Mouse (Mus musculus): Measurements from ENCODE around the gene Tubb4a. TPM values are rescaled to one million over a fixed set of nuclear protein-coding genes. Genes with fewer than 3 reads are reported as not detected.

Tubb4a gene
- polyA plus RNA-seq, 1 experiment from 2014 or later = 0.55 TPM

DNA sequence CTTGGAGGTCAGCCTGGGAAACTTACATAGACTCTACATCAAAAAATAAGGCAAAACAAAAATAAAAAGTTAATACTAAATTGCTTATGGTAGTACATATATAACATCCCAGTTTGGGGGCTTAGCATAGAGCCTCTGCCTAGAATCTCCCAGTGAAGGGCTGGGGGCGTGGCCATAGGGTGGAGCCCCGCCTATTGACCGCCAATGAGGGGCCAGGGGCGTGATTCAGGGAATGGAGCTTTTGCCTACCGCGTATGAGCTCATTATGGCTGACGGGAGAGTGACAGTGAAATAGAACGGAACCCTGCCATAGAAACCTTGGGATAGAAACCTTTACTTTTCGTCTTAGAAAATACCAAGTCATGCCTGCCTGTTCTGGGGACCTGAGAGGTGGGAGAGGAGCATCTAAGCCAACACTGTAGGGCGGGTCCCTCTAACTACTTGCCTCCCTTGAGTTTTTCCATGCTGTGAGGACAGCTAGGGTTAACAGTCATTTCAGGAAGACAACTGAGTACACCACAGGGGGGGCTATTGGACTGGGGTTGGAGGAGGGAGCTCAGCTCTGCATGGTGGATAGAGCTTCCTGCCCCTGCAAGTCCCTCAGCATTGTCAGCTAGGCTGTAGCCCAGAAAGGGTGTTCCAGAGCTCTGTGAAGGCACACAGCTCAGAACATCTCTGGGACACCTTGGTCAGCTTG is 12.2 kb upstream of the Tubb4a start:
- no peaks in the 10 kb centered on the region for H3K9me3 ChIP-seq (replicated peaks)
- no peak overlapping the region; the same call in 1 of the 2 replicates for H3K4me3 ChIP-seq (replicated peaks)
- H3K27me3 ChIP-seq = peaks cover 12% of the 10 kb centered on the region
- peak; percentile 68 for ATAC-seq (ENCODE audit: low read depth)
- WGBS (ENCODE audit: insufficient replicate concordance) = 5% methylated on average over 10 of the region's 10 CpGs
- peaks cover 24% of the 10 kb centered on the region for H3K4me1 ChIP-seq (replicated peaks)
- DNase-seq = peak; percentile 65
- no peak overlapping the region for H3K27ac ChIP-seq
- H3K4me2 ChIP-seq = peak overlapping the region; percentile 37
- no peak overlapping the region for H3K9ac ChIP-seq
- no peaks in the 10 kb centered on the region for H3K36me3 ChIP-seq

DNA sequence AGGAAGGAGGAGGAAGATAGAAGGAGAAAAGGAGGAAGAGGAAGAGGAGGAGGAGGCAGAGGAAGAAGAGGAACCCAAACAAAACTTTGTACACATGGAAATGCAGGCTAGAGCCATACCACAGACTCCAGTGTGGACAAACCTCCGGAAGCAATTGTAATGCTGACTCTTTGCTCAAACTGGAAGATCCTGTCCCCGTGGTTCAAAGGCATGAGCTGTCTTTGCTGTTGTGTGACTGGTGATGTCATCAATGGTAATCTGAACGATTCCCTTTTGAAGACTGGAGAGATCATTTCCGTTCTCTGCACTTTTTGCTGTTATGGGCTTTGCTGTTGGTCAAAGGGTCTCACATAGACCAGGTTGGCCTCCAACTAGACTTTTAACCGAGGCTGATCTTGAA is 10.7 kb upstream of the Tubb4a start:
- Histone ChIP-seq H3K27me3 (no peaks in the 10 kb centered on the region; the same call in 1 of the 2 replicates), H3K9me3 (replicated peaks) (no peaks in the 10 kb centered on the region), H3K27ac (no peak overlapping the region), H3K9ac (no peak overlapping the region), H3K4me2 (no peak overlapping the region), H3K4me3 (replicated peaks) (no peak overlapping the region), H3K36me3 (no peaks in the 10 kb centered on the region), H3K4me1 (replicated peaks) (peaks cover 18% of the 10 kb centered on the region)
- no peak for ATAC-seq (ENCODE audit: low read depth)
- no peak for DNase-seq
- 54% methylated on average over 5 of the region's 5 CpGs for WGBS (ENCODE audit: insufficient replicate concordance)

DNA sequence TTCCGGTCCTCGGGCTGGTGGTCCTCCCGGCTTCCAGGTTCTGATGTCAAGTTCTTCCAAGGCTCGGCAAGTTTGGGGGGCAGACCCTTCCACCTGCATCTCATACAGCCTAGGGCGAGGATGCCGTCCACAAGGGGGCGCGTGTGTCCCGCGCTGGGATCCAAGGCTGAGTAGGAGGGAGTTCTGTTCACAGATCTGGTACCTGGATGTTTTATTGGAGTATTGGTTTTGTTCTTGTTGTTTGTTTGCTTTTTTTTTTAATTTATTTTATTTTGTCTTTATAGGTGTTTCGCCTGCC is 9.0 kb upstream of the Tubb4a start:
- DNase-seq (peak; percentile 63), ATAC-seq (ENCODE audit: low read depth) (peak; percentile 71)
- WGBS (ENCODE audit: insufficient replicate concordance) = 0% methylated on average over 11 of the region's 11 CpGs
- Histone ChIP-seq H3K4me2 (peak overlapping the region; percentile 36), H3K27ac (no peak overlapping the region), H3K36me3 (no peaks in the 10 kb centered on the region), H3K4me3 (replicated peaks) (peak overlapping the region; percentile 12; the same call in 1 of the 2 replicates), H3K9ac (no peak overlapping the region), H3K9me3 (replicated peaks) (no peaks in the 10 kb centered on the region), H3K27me3 (no peaks in the 10 kb centered on the region), H3K4me1 (replicated peaks) (peaks cover 18% of the 10 kb centered on the region)

GRCm38 (mm10) chr17:57095855-57096622 is 8.5 kb upstream of the Tubb4a start:
- peaks cover 18% of the 10 kb centered on the region for H3K4me1 ChIP-seq (replicated peaks)
- no peak overlapping the region for H3K9ac ChIP-seq
- peak; percentile 61 for ATAC-seq (ENCODE audit: low read depth)
- H3K36me3 ChIP-seq = no peaks in the 10 kb centered on the region
- H3K4me3 ChIP-seq (replicated peaks) = peak overlapping the region; percentile 12; the same call in 1 of the 2 replicates
- peak overlapping the region; percentile 36 for H3K4me2 ChIP-seq
- DNase-seq = peak; percentile 31
- WGBS (ENCODE audit: insufficient replicate concordance) = 4% methylated on average over 18 of the region's 19 CpGs
- H3K27me3 ChIP-seq = no peaks in the 10 kb centered on the region
- H3K27ac ChIP-seq = no peak overlapping the region
- no peaks in the 10 kb centered on the region for H3K9me3 ChIP-seq (replicated peaks)

- DNase-seq (no peak), ATAC-seq (ENCODE audit: low read depth) (peak; percentile 40)
- Histone ChIP-seq H3K27me3 (peaks cover 6% of the 10 kb centered on the region), H3K36me3 (no peaks in the 10 kb centered on the region), H3K4me3 (replicated peaks) (no peak overlapping the region), H3K4me2 (no peak overlapping the region), H3K27ac (no peak overlapping the region), H3K9ac (no peak overlapping the region), H3K9me3 (replicated peaks) (no peaks in the 10 kb centered on the region), H3K4me1 (replicated peaks) (peaks cover 9% of the 10 kb centered on the region)
- WGBS (ENCODE audit: insufficient replicate concordance) = 59% methylated on average over 3 of the region's 3 CpGs
Measured at GRCm38 (mm10) chr17:57094222-57094621, 6.6 kb upstream of the Tubb4a start.

DNA sequence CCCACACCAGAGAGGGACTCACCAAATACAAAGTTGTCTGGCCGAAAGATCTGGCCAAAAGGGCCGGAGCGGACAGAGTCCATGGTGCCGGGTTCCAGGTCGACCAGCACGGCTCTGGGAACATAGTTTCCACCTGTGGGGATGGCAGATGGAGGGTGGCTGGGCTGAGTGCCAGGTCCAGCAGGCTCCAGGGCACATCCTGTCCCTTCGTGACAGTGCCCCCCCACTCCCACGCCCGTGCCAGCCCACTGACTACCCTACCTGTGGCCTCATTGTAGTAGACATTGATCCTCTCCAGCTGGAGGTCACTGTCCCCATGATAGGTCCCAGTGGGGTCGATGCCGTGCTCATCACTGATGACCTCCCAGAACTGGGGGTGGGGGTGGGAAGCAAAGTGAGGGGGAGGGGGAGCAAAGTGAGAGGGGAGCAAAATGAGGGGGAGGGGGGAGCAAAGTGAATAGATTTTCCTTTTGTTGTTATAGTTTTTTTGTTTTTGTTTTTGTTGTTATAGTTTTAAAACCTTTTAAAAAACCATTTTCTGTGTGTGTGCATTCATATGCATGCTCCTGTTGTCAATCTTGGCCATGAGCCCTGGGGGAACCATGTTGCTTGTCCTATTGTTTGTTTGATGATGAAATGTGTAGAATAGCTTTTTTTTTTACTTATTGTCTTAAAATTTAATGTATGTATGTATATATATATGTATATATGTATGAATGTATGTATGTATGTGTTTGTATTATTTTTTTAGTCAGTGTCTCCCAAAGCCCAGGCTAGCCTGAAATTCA is 1.4 kb downstream of the Tubb4a start:
- 72% methylated on average over 11 of the region's 11 CpGs for WGBS (ENCODE audit: insufficient replicate concordance)

DNA sequence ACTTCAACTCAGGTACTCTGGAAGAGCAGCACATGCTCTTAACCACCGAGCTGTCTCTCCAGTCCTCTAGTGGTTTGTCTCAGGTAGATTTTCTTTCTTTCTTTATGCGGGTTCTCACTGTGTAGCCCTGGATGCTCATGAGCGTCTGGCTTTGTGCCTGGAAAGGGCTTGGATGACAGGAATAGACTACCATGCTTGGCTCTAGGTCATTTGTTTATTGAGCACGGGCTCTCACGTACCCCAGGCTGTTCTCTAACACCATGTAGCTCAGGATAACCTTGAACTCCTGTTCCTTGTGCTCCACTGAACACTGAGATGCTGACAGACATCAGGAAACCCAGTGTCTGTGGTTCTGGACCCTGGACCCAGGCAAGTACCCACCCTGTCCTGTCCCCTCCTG is 5.1 kb downstream of the Tubb4a start:
- DNase-seq (no peak), ATAC-seq (ENCODE audit: low read depth) (no peak)
- Histone ChIP-seq H3K36me3 (no peaks in the 10 kb centered on the region), H3K4me1 (replicated peaks) (peaks cover 15% of the 10 kb centered on the region), H3K27me3 (peaks cover 15% of the 10 kb centered on the region), H3K4me2 (no peak overlapping the region), H3K9me3 (replicated peaks) (no peaks in the 10 kb centered on the region), H3K9ac (no peak overlapping the region), H3K27ac (no peak overlapping the region), H3K4me3 (replicated peaks) (no peak overlapping the region)
- WGBS (ENCODE audit: insufficient replicate concordance) = 63% methylated on average over 5 of the region's 5 CpGs

More for the DNA sequence above, 1.4 kb downstream of the Tubb4a start:
- H3K27ac ChIP-seq = no peak overlapping the region
- peaks cover 3% of the 10 kb centered on the region for H3K4me1 ChIP-seq (replicated peaks)
- no peaks in the 10 kb centered on the region for H3K36me3 ChIP-seq
- ATAC-seq (ENCODE audit: low read depth) (no peak), DNase-seq (no peak)
- peaks cover 38% of the 10 kb centered on the region for H3K27me3 ChIP-seq
- no peaks in the 10 kb centered on the region for H3K9me3 ChIP-seq (replicated peaks)
- H3K4me3 ChIP-seq (replicated peaks) = no peak overlapping the region
- no peak overlapping the region for H3K9ac ChIP-seq
- H3K4me2 ChIP-seq = no peak overlapping the region

- Histone ChIP-seq H3K4me3 (replicated peaks) (no peak overlapping the region), H3K27ac (no peak overlapping the region)
- no peak for DNase-seq
Measured at GRCm38 (mm10) chr17:57081234-57081842, 6.2 kb downstream of the Tubb4a start.

DNA sequence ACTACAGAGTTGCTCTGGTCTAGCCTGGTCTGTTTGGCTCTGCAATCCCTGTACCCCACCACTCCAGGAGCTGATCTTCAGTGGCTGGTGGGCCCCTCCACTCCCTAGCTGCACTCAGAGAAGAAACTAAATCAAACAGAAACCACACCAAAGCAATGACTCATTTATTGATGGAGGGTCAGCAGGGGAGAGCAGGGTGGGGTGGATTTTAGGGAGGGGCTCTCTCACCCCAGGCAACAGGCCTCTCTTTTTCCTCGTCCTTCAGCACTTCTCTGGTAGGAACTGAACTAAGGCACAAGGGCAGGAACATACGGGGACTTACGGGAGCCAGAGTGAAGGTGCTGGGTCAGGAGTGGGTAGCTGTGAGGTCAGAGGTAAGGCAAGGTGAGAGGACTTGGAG is 7.7 kb downstream of the Tubb4a start:
- no peaks in the 10 kb centered on the region for H3K9me3 ChIP-seq (replicated peaks)
- no peaks in the 10 kb centered on the region for H3K27me3 ChIP-seq
- H3K9ac ChIP-seq = no peak overlapping the region
- ATAC-seq (ENCODE audit: low read depth) (no peak), DNase-seq (no peak)
- no peaks in the 10 kb centered on the region for H3K36me3 ChIP-seq
- H3K27ac ChIP-seq = no peak overlapping the region
- H3K4me2 ChIP-seq = no peak overlapping the region
- no peak overlapping the region for H3K4me3 ChIP-seq (replicated peaks)
- H3K4me1 ChIP-seq (replicated peaks) = peaks cover 11% of the 10 kb centered on the region
- WGBS (ENCODE audit: insufficient replicate concordance) = 76% methylated on average over 3 of the region's 3 CpGs

More at GRCm38 (mm10) chr17:57081234-57081842, 6.2 kb downstream of the Tubb4a start:
- H3K27me3 ChIP-seq = peaks cover 5% of the 10 kb centered on the region; the same call in 1 of the 2 replicates
- no peaks in the 10 kb centered on the region for H3K9me3 ChIP-seq (replicated peaks)
- H3K4me2 ChIP-seq = no peak overlapping the region
- peaks cover 11% of the 10 kb centered on the region for H3K4me1 ChIP-seq (replicated peaks)
- WGBS (ENCODE audit: insufficient replicate concordance) = 84% methylated on average over 31 of the region's 31 CpGs
- H3K9ac ChIP-seq = no peak overlapping the region
- no peak for ATAC-seq (ENCODE audit: low read depth)
- no peaks in the 10 kb centered on the region for H3K36me3 ChIP-seq

- WGBS (ENCODE audit: insufficient replicate concordance) = 15% methylated on average over 6 of the region's 6 CpGs
- Histone ChIP-seq H3K9ac (no peak within 1 kb of the TSS), H3K4me2 (peak within 1 kb of the TSS; percentile 21; the same call in 1 of the 2 replicates), H3K36me3 (no peaks in the 10 kb centered on the region), H3K27ac (peak within 1 kb of the TSS; percentile 11; the same call in 1 of the 2 replicates), H3K9me3 (replicated peaks) (no peaks in the 10 kb centered on the region), H3K27me3 (no peaks in the 10 kb centered on the region), H3K4me1 (replicated peaks) (peaks cover 11% of the 10 kb centered on the region), H3K4me3 (replicated peaks) (peak within 1 kb of the TSS; percentile 17)
- DNase-seq (no peak), ATAC-seq (ENCODE audit: low read depth) (peak; percentile 66)
Measured at GRCm38 (mm10) chr17:57078336-57078735, 9.2 kb downstream of the Tubb4a start, which contains the start of gene Dennd1c. Dennd1c (minus strand) TSS chr17:57078514.

GRCm38 (mm10) chr17:57076916-57077315 is 10.7 kb downstream of the Tubb4a start:
- peaks cover 11% of the 10 kb centered on the region for H3K4me1 ChIP-seq (replicated peaks)
- no peak overlapping the region for H3K4me3 ChIP-seq (replicated peaks)
- H3K36me3 ChIP-seq = no peaks in the 10 kb centered on the region
- H3K9ac ChIP-seq = no peak overlapping the region
- ATAC-seq (ENCODE audit: low read depth) = no peak
- DNase-seq = no peak
- H3K27me3 ChIP-seq = 0 out of 2 replicates have a peak, but pooled peaks cover 3% of the 10 kb centered on the region
- no peak overlapping the region for H3K4me2 ChIP-seq
- 37% methylated on average over 3 of the region's 3 CpGs for WGBS (ENCODE audit: insufficient replicate concordance)
- H3K9me3 ChIP-seq (replicated peaks) = no peaks in the 10 kb centered on the region
- H3K27ac ChIP-seq = no peak overlapping the region

All from liver, embryonic 13.5 days (tissue).